Mouse (Mus musculus): ENCODE data around the gene Unc79.

Unc79 gene

GRCm38 (mm10) chr12:103041401-103041800 lies 92.7 kb downstream of the Unc79 start:
- no peak for DNase-seq (ENCODE audit: low read depth)

GRCm38 (mm10) chr12:103042711-103043110 lies 94.1 kb downstream of the Unc79 start:
- DNase-seq (ENCODE audit: low read depth): no peak

- DNase-seq (ENCODE audit: low read depth): no peak
Measured at GRCm38 (mm10) chr12:103044422-103044821, 95.8 kb downstream of the Unc79 start.

- no peak for DNase-seq (ENCODE audit: low read depth)
Measured at GRCm38 (mm10) chr12:103049865-103050264, 101.2 kb downstream of the Unc79 start.

GRCm38 (mm10) chr12:103059321-103060053 lies 110.8 kb downstream of the Unc79 start:
- DNase-seq (ENCODE audit: low read depth): no peak

GRCm38 (mm10) chr12:103060791-103061190 lies 112.1 kb downstream of the Unc79 start:
- DNase-seq (ENCODE audit: low read depth): no peak

GRCm38 (mm10) chr12:103062133-103062532 lies 113.5 kb downstream of the Unc79 start:
- DNase-seq (ENCODE audit: low read depth): no peak

- peak; percentile 56 for DNase-seq (ENCODE audit: low read depth)
Measured at GRCm38 (mm10) chr12:103064944-103065343, 116.3 kb downstream of the Unc79 start.

GRCm38 (mm10) chr12:103068161-103068560 lies 119.5 kb downstream of the Unc79 start:
- DNase-seq (ENCODE audit: low read depth): no peak

- DNase-seq (ENCODE audit: low read depth): no peak
Measured at GRCm38 (mm10) chr12:103069565-103069964, 120.9 kb downstream of the Unc79 start.

- DNase-seq (ENCODE audit: low read depth): no peak
Measured at GRCm38 (mm10) chr12:103073953-103074352, 125.3 kb downstream of the Unc79 start.

GRCm38 (mm10) chr12:103078751-103079150 lies 130.1 kb downstream of the Unc79 start:
- no peak for DNase-seq (ENCODE audit: low read depth)

GRCm38 (mm10) chr12:103080055-103080454 lies 131.4 kb downstream of the Unc79 start:
- no peak for DNase-seq (ENCODE audit: low read depth)

GRCm38 (mm10) chr12:103091831-103092230 lies 143.2 kb downstream of the Unc79 start:
- no peak for DNase-seq (ENCODE audit: low read depth)

GRCm38 (mm10) chr12:103095160-103095559 lies 146.5 kb downstream of the Unc79 start:
- no peak for DNase-seq (ENCODE audit: low read depth)

GRCm38 (mm10) chr12:103099185-103099584 lies 150.5 kb downstream of the Unc79 start:
- DNase-seq (ENCODE audit: low read depth): no peak

- DNase-seq (ENCODE audit: low read depth): no peak
Measured at GRCm38 (mm10) chr12:103100088-103100487, 151.4 kb downstream of the Unc79 start.

- DNase-seq (ENCODE audit: low read depth): no peak
Measured at GRCm38 (mm10) chr12:103103041-103103440, 154.4 kb downstream of the Unc79 start.

GRCm38 (mm10) chr12:103103601-103104000 lies 154.9 kb downstream of the Unc79 start:
- no peak for DNase-seq (ENCODE audit: low read depth)

- DNase-seq (ENCODE audit: low read depth): no peak
Measured at GRCm38 (mm10) chr12:103109301-103109700, 160.6 kb downstream of the Unc79 start.

GRCm38 (mm10) chr12:103116639-103117038 lies 168.0 kb downstream of the Unc79 start:
- DNase-seq (ENCODE audit: low read depth): peak; percentile 32

- DNase-seq (ENCODE audit: low read depth): no peak
Measured at GRCm38 (mm10) chr12:103117517-103118193, 169.0 kb downstream of the Unc79 start.

GRCm38 (mm10) chr12:103121928-103122327 lies 173.3 kb downstream of the Unc79 start:
- no peak for DNase-seq (ENCODE audit: low read depth)

- DNase-seq (ENCODE audit: low read depth): no peak
Measured at GRCm38 (mm10) chr12:103123861-103124260, 175.2 kb downstream of the Unc79 start.
